Mouse (Mus musculus): ENCODE data around the gene Ms4a6b. TPM values are rescaled to one million over a fixed set of nuclear protein-coding genes. Genes with fewer than 3 reads are reported as not detected.
"Not testable (repeated sequence)": the region's sequence is repeated elsewhere in the genome, so short reads cannot be mapped to it uniquely, and the experiment has no call there.

Ms4a6b gene
- polyA plus RNA-seq (2012; rRNA removed): 1.2 and 1.6 TPM in 2 replicates

- no peaks in the 10 kb centered on the region for H3K27me3 ChIP-seq (ENCODE audit: control insufficient read depth, insufficient read depth, low read length)
- H3K36me3 ChIP-seq (ENCODE audit: control insufficient read depth, insufficient read depth, low read length): no peaks in the 10 kb centered on the region
- H3K4me3 ChIP-seq (ENCODE audit: control insufficient read depth, low read depth, low read length): no peak within 1 kb of the TSS
- TF ChIP-seq POLR2A (IDR thresholded peaks at IDR 0.05; ENCODE audit: control insufficient read depth, low read depth, low read length) (no peak), CTCF (IDR thresholded peaks at IDR 0.05; ENCODE audit: control insufficient read depth, insufficient read depth, insufficient replicate concordance, low read depth, low read length) (no peak)
- no peaks in the 10 kb centered on the region for H3K4me1 ChIP-seq (ENCODE audit: control insufficient read depth, insufficient read depth, low read length)
- no peak within 1 kb of the TSS for H3K27ac ChIP-seq (ENCODE audit: control insufficient read depth, insufficient read depth, low read depth, low read length)
These were observed at the start of gene Ms4a6b for GRCm38 (mm10) chr19:11516246-11516645. TSS of gene Ms4a6b (plus strand) at chr19:11516512.

- not testable (repeated sequence) for H3K27me3 ChIP-seq (ENCODE audit: control insufficient read depth, insufficient read depth, low read length); H3K36me3 ChIP-seq (ENCODE audit: control insufficient read depth, insufficient read depth, low read length); H3K27ac ChIP-seq (ENCODE audit: control insufficient read depth, insufficient read depth, low read depth, low read length); H3K4me1 ChIP-seq (ENCODE audit: control insufficient read depth, insufficient read depth, low read length); H3K4me3 ChIP-seq (ENCODE audit: control insufficient read depth, low read depth, low read length)
These were observed 48.0 kb upstream of the Ms4a6b start for GRCm38 (mm10) chr19:11468361-11468760.

- not testable (repeated sequence) for H3K4me1 ChIP-seq (ENCODE audit: control insufficient read depth, insufficient read depth, low read length); H3K27me3 ChIP-seq (ENCODE audit: control insufficient read depth, insufficient read depth, low read length)
These were observed 47.1 kb upstream of the Ms4a6b start, which contains the start of gene Ms4a6c for GRCm38 (mm10) chr19:11469215-11469614. TSS of gene Ms4a6c (plus strand) at chr19:11469366.

GRCm38 (mm10) chr19:11479714-11480113, 36.6 kb upstream of the Ms4a6b start:
- no peaks in the 10 kb centered on the region for H3K27me3 ChIP-seq (ENCODE audit: control insufficient read depth, insufficient read depth, low read length)
- H3K27ac ChIP-seq (ENCODE audit: control insufficient read depth, insufficient read depth, low read depth, low read length): no peak overlapping the region
- TF ChIP-seq POLR2A (IDR thresholded peaks at IDR 0.05; ENCODE audit: control insufficient read depth, low read depth, low read length): no peak
- TF ChIP-seq CTCF (IDR thresholded peaks at IDR 0.05; ENCODE audit: control insufficient read depth, insufficient read depth, insufficient replicate concordance, low read depth, low read length): no peak
- no peak overlapping the region for H3K4me3 ChIP-seq (ENCODE audit: control insufficient read depth, low read depth, low read length)
- no peaks in the 10 kb centered on the region for H3K4me1 ChIP-seq (ENCODE audit: control insufficient read depth, insufficient read depth, low read length)
- no peaks in the 10 kb centered on the region for H3K36me3 ChIP-seq (ENCODE audit: control insufficient read depth, insufficient read depth, low read length)

More at GRCm38 (mm10) chr19:11469215-11469614, 47.1 kb upstream of the Ms4a6b start, which contains the start of gene Ms4a6c:
- H3K4me3 ChIP-seq (ENCODE audit: control insufficient read depth, low read depth, low read length); H3K36me3 ChIP-seq (ENCODE audit: control insufficient read depth, insufficient read depth, low read length); H3K27ac ChIP-seq (ENCODE audit: control insufficient read depth, insufficient read depth, low read depth, low read length): not testable (repeated sequence)

- Histone ChIP-seq H3K4me3 (ENCODE audit: control insufficient read depth, low read depth, low read length) (no peak overlapping the region), H3K36me3 (ENCODE audit: control insufficient read depth, insufficient read depth, low read length) (no peaks in the 10 kb centered on the region), H3K27ac (ENCODE audit: control insufficient read depth, insufficient read depth, low read depth, low read length) (no peak overlapping the region), H3K4me1 (ENCODE audit: control insufficient read depth, insufficient read depth, low read length) (no peaks in the 10 kb centered on the region), H3K27me3 (ENCODE audit: control insufficient read depth, insufficient read depth, low read length) (no peaks in the 10 kb centered on the region)
- TF ChIP-seq POLR2A (IDR thresholded peaks at IDR 0.05; ENCODE audit: control insufficient read depth, low read depth, low read length) (no peak), CTCF (IDR thresholded peaks at IDR 0.05; ENCODE audit: control insufficient read depth, insufficient read depth, insufficient replicate concordance, low read depth, low read length) (no peak)
These were observed 33.6 kb upstream of the Ms4a6b start for GRCm38 (mm10) chr19:11482684-11483083.

- Histone ChIP-seq H3K27ac (ENCODE audit: control insufficient read depth, insufficient read depth, low read depth, low read length) (no peak overlapping the region), H3K4me1 (ENCODE audit: control insufficient read depth, insufficient read depth, low read length) (no peaks in the 10 kb centered on the region), H3K27me3 (ENCODE audit: control insufficient read depth, insufficient read depth, low read length) (no peaks in the 10 kb centered on the region), H3K36me3 (ENCODE audit: control insufficient read depth, insufficient read depth, low read length) (no peaks in the 10 kb centered on the region), H3K4me3 (ENCODE audit: control insufficient read depth, low read depth, low read length) (no peak overlapping the region)
- no peak for TF ChIP-seq CTCF (IDR thresholded peaks at IDR 0.05; ENCODE audit: control insufficient read depth, insufficient read depth, insufficient replicate concordance, low read depth, low read length)
- no peak for TF ChIP-seq POLR2A (IDR thresholded peaks at IDR 0.05; ENCODE audit: control insufficient read depth, low read depth, low read length)
These were observed 32.4 kb upstream of the Ms4a6b start for GRCm38 (mm10) chr19:11483941-11484340.

- Histone ChIP-seq H3K4me3 (ENCODE audit: control insufficient read depth, low read depth, low read length) (no peak overlapping the region), H3K27ac (ENCODE audit: control insufficient read depth, insufficient read depth, low read depth, low read length) (no peak overlapping the region), H3K4me1 (ENCODE audit: control insufficient read depth, insufficient read depth, low read length) (no peaks in the 10 kb centered on the region), H3K36me3 (ENCODE audit: control insufficient read depth, insufficient read depth, low read length) (no peaks in the 10 kb centered on the region), H3K27me3 (ENCODE audit: control insufficient read depth, insufficient read depth, low read length) (no peaks in the 10 kb centered on the region)
- TF ChIP-seq CTCF (IDR thresholded peaks at IDR 0.05; ENCODE audit: control insufficient read depth, insufficient read depth, insufficient replicate concordance, low read depth, low read length) (no peak), POLR2A (IDR thresholded peaks at IDR 0.05; ENCODE audit: control insufficient read depth, low read depth, low read length) (no peak)
These were observed 31.9 kb upstream of the Ms4a6b start for GRCm38 (mm10) chr19:11484388-11484787.

- H3K36me3 ChIP-seq (ENCODE audit: control insufficient read depth, insufficient read depth, low read length): no peaks in the 10 kb centered on the region
- no peak for TF ChIP-seq CTCF (IDR thresholded peaks at IDR 0.05; ENCODE audit: control insufficient read depth, insufficient read depth, insufficient replicate concordance, low read depth, low read length)
- TF ChIP-seq POLR2A (IDR thresholded peaks at IDR 0.05; ENCODE audit: control insufficient read depth, low read depth, low read length): no peak
- H3K27ac ChIP-seq (ENCODE audit: control insufficient read depth, insufficient read depth, low read depth, low read length): no peak overlapping the region
- no peaks in the 10 kb centered on the region for H3K27me3 ChIP-seq (ENCODE audit: control insufficient read depth, insufficient read depth, low read length)
- H3K4me3 ChIP-seq (ENCODE audit: control insufficient read depth, low read depth, low read length): no peak overlapping the region
- no peaks in the 10 kb centered on the region for H3K4me1 ChIP-seq (ENCODE audit: control insufficient read depth, insufficient read depth, low read length)
These were observed 31.0 kb upstream of the Ms4a6b start for GRCm38 (mm10) chr19:11485266-11485665.

Measured in testis, adult 2 months (tissue).